Mouse (Mus musculus) limb, embryonic 12.5 days (tissue): ENCODE measurements around the gene Poc5. TPM values are rescaled to one million over a fixed set of nuclear protein-coding genes. Genes with fewer than 3 reads are reported as not detected.

Experiments used
- ATAC-seq: fragments of 200-750 bp; cut with Nextera tagmentation; 2 replicates; pipeline ENCODE4 v1.8.0; 2017; ENCODE audit warnings: low read depth, moderate TSS enrichment; ENCODE audit not compliant: insufficient number of reproducible peaks, insufficient read depth, low FRiP score, low TSS enrichment
- H3K27ac ChIP-seq: fragments of 300-500 bp; sonication (generic); 2 replicates; pipeline ENCODE4 v1.5.1; 2016; ENCODE audit warnings: mild to moderate bottlenecking, moderate library complexity
- H3K27me3 ChIP-seq: fragments of 300-500 bp; sonication (generic); 2 replicates; pipeline ENCODE4 v1.6.1; 2016; ENCODE audit warnings: mild to moderate bottlenecking, moderate library complexity
- H3K36me3 ChIP-seq: fragments of 300-500 bp; sonication (generic); 2 replicates; pipeline ENCODE4 v1.6.1; 2016; ENCODE audit warnings: mild to moderate bottlenecking, moderate library complexity
- H3K4me1 ChIP-seq: fragments of 300-500 bp; sonication (generic); replicated peaks from 2 replicates; pipeline ENCODE4 v1.6.1; 2016
- H3K4me2 ChIP-seq: fragments of 300-500 bp; sonication (generic); 2 replicates; pipeline ENCODE4 v1.6.1; 2016; ENCODE audit warnings: mild to moderate bottlenecking, moderate library complexity
- H3K4me3 ChIP-seq: fragments of 300-500 bp; sonication (generic); replicated peaks from 2 replicates; pipeline ENCODE4 v1.5.1; 2016; ENCODE audit warnings: mild to moderate bottlenecking
- H3K9ac ChIP-seq: fragments of 300-500 bp; sonication (generic); replicated peaks from 2 replicates; pipeline ENCODE4 v1.6.1; 2016; ENCODE audit warnings: mild to moderate bottlenecking, moderate library complexity
- H3K9me3 ChIP-seq: fragments of 300-500 bp; sonication (generic); 2 replicates; pipeline ENCODE4 v1.6.1; 2016; ENCODE audit warnings: mild to moderate bottlenecking, moderate library complexity
- WGBS: fragments of 180-500 bp; shearing (Covaris S2); methylation state at CpG from one replicate; pipeline ENCODE4 v1.1.7; 2016; 5-methylcytosine and 5-hydroxymethylcytosine counted together
- polyA plus RNA-seq: library from polyadenylated mRNA; unstranded; fragments of >200 nt; fragmentation: Nextera tagmentation; extraction: Ambion mirVana; gene quantifications from 2 replicates; pipeline ENCODE4 v1.2.1, GENCODE M21; 2016

Poc5 gene
- polyA plus RNA-seq, 1 experiment from 2014 or later, result 23.6 TPM

DNA sequence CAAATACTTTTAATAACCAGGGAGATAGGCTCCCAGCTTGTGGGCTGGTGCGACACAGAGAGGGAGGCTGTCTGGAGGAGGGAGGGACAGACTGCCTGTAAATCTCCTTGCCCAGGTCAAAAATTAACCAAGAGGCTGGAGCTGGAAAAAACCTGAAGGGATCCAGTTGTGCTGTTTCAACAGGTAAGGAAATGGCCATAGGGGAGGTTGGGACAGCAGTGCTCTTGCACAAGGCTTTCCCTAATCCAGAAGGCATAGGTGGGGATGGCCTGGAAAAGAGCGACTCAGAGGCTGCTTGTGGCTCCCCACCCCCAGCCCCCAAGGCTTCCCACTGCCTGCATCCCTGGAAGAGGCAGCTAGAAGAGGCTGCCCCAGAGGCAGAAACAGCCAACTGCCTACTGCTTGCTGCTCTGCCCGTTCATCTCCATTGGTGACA lies 44.3 kb downstream of the Poc5 start:
- no peaks in the 10 kb centered on the region for H3K27me3 ChIP-seq
- no peak overlapping the region for H3K9ac ChIP-seq
- no peak overlapping the region for H3K27ac ChIP-seq
- no peak overlapping the region for H3K4me3 ChIP-seq
- no peaks in the 10 kb centered on the region for H3K36me3 ChIP-seq
- H3K4me1 ChIP-seq, result peaks cover 13% of the 10 kb centered on the region
- WGBS, result 60% methylated on average over 3 of the region's 3 CpGs
- ATAC-seq, result no peak
- no peak overlapping the region for H3K4me2 ChIP-seq
- no peaks in the 10 kb centered on the region for H3K9me3 ChIP-seq

DNA sequence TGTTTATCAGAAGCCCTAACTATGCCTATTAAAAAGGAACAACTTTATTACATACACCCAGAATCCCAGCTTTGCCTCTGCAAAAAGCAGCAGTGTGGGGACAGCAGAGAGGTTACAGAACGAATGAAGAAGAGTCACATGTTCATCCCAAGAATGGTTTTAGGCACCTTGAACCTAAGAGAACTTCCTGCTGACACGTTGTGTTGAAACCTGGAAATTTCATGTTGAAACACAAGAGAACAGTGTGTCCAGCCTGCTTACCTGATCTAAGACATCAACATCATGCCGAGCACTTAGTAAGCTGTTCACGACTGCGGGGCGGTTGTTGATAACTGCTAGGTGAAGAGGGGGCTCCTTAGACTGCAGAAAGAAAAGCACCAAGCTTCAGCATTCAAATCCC lies 44.9 kb downstream of the Poc5 start:
- 86% methylated on average over 6 of the region's 6 CpGs for WGBS
- no peak overlapping the region for H3K27ac ChIP-seq
- no peaks in the 10 kb centered on the region for H3K36me3 ChIP-seq
- H3K4me2 ChIP-seq, result no peak overlapping the region
- H3K9me3 ChIP-seq, result no peaks in the 10 kb centered on the region
- H3K27me3 ChIP-seq, result no peaks in the 10 kb centered on the region
- H3K4me1 ChIP-seq, result peaks cover 13% of the 10 kb centered on the region
- ATAC-seq, result no peak
- H3K9ac ChIP-seq, result no peak overlapping the region
- H3K4me3 ChIP-seq, result no peak overlapping the region

DNA sequence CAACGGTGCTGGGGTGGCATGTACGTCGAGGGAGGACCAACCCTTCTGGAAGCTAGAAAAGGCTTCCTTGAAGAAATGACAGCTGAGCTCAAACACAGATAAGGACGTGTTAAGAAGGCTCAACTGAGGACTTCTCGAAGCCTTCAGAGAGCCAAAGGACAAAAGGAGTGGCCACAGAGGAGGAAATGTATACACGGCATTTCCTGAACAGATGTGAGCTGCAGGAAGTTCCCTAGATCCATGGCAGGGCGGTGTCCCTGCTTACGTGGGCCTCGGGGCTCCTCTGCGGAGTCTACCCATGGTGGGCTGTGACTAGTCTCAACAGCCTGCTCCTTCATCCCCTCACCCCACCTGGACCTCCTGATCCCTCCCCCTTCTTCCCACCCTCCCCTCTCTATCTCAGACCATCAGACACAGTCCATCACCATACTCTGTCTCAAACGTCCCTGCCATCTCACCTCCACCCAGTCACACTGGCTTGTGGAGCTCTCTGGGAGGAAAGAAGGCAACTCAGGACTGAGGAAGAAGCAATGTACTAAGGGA lies 45.6 kb downstream of the Poc5 start:
- Histone ChIP-seq H3K9ac (no peak overlapping the region), H3K4me3 (no peak overlapping the region), H3K4me1 (peaks cover 13% of the 10 kb centered on the region), H3K4me2 (no peak overlapping the region), H3K36me3 (no peaks in the 10 kb centered on the region), H3K27ac (no peak overlapping the region), H3K9me3 (no peaks in the 10 kb centered on the region), H3K27me3 (no peaks in the 10 kb centered on the region)
- 73% methylated on average over 11 of the region's 11 CpGs for WGBS
- no peak for ATAC-seq

DNA sequence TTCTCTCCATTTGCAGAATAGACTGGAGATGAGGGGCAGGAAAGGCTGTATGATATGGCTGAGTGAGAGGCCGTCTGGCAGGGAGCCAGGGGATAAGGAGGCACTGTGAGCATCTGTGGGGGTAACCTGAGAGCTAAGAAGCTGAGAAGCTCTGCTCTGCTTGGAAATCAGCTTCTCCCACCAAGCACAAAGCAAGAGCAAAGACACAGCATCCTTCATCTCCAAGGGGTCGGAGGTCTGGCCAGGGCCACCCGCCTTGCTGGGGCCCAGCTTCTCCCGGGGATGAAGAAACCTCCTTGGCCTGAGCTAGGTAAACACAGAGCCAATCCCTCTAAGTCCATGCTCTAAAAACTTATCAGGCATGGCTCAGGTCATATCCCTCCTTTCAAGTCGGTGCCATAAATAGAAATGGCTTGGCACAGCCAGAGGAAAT lies 46.8 kb downstream of the Poc5 start:
- Histone ChIP-seq H3K9me3 (no peaks in the 10 kb centered on the region), H3K36me3 (no peaks in the 10 kb centered on the region), H3K4me3 (no peak overlapping the region), H3K4me1 (peaks cover 13% of the 10 kb centered on the region), H3K27me3 (no peaks in the 10 kb centered on the region), H3K9ac (no peak overlapping the region), H3K27ac (peak overlapping the region; percentile 23; the same call in 1 of the 2 replicates), H3K4me2 (no peak overlapping the region)
- 57% methylated on average over 5 of the region's 5 CpGs for WGBS
- ATAC-seq, result peak; percentile 10; the same call in 1 of the 2 replicates

DNA sequence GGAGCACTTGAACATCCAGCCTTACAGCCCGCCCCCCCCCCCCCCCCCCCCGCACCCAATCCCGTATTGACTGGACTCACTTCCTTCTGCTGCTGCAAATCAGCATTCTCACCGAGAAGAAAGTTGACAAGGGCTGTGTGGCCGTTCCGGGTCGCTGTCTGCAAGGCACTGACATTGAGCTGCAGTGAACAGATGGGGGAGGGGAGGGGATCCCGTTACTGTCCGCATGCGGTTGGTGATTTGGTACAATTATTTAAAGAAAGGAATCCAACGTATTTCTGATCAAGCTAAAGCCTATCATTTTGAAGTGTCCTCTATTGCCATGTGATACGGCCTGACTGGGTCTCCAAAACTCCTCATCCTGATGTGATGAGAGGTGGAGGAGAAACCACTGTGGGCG lies 47.7 kb downstream of the Poc5 start:
- H3K9me3 ChIP-seq, result no peaks in the 10 kb centered on the region
- no peak overlapping the region for H3K27ac ChIP-seq
- no peak overlapping the region for H3K4me3 ChIP-seq
- 49% methylated on average over 13 of the region's 13 CpGs for WGBS
- H3K4me2 ChIP-seq, result no peak overlapping the region
- no peaks in the 10 kb centered on the region for H3K36me3 ChIP-seq
- peaks cover 13% of the 10 kb centered on the region for H3K4me1 ChIP-seq
- H3K27me3 ChIP-seq, result no peaks in the 10 kb centered on the region
- no peak for ATAC-seq
- H3K9ac ChIP-seq, result no peak overlapping the region

DNA sequence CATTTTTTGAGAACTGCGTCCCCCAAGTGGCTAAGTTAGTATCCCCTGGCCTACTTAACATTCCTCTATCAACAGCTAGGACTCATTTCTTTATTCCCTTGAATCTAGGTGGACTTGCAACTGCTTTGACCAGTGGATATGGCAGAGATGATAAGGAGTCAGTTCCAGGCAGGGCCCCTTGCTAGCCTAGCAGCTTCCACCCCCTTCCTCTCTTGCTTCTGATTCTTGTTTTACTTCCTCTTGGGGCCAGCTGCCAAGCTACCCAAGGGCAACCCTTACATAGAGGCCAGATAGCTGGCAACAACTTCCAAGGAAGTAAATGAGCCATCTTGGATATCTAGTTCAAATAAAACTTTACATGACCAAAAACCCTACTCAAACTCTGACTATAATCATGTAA lies 48.8 kb downstream of the Poc5 start:
- no peak overlapping the region for H3K9ac ChIP-seq
- no peak for ATAC-seq
- no peak overlapping the region for H3K4me2 ChIP-seq
- 88% methylated on average over 1 of the region's 1 CpGs for WGBS
- no peaks in the 10 kb centered on the region for H3K36me3 ChIP-seq
- H3K27me3 ChIP-seq, result no peaks in the 10 kb centered on the region
- no peaks in the 10 kb centered on the region for H3K9me3 ChIP-seq
- H3K27ac ChIP-seq, result no peak overlapping the region
- H3K4me1 ChIP-seq, result peaks cover 13% of the 10 kb centered on the region
- H3K4me3 ChIP-seq, result no peak overlapping the region

DNA sequence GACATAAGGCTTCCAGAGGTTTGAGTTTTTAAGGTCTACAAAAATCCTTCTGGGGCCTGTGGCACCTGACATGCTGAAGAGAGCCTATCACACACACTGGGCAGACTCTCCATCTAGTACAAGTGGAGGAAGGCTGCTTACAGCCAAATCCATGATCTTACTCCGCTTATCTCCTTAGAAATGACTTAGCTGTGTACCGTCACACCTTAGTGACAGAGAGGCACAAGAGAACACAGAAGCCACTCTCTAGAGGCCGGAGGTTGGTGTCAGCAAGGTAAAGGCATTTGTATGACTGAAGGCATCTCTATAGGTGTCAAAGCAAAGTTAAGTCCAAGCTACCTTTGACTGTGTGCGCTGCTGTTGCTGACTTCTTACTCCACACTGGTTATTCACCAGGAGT lies 52.3 kb downstream of the Poc5 start:
- Histone ChIP-seq H3K9ac (no peak overlapping the region), H3K9me3 (no peaks in the 10 kb centered on the region), H3K27ac (no peak overlapping the region), H3K4me3 (no peak overlapping the region), H3K36me3 (no peaks in the 10 kb centered on the region), H3K4me2 (no peak overlapping the region), H3K27me3 (no peaks in the 10 kb centered on the region), H3K4me1 (peaks cover 3% of the 10 kb centered on the region)
- 92% methylated on average over 4 of the region's 4 CpGs for WGBS
- no peak for ATAC-seq

DNA sequence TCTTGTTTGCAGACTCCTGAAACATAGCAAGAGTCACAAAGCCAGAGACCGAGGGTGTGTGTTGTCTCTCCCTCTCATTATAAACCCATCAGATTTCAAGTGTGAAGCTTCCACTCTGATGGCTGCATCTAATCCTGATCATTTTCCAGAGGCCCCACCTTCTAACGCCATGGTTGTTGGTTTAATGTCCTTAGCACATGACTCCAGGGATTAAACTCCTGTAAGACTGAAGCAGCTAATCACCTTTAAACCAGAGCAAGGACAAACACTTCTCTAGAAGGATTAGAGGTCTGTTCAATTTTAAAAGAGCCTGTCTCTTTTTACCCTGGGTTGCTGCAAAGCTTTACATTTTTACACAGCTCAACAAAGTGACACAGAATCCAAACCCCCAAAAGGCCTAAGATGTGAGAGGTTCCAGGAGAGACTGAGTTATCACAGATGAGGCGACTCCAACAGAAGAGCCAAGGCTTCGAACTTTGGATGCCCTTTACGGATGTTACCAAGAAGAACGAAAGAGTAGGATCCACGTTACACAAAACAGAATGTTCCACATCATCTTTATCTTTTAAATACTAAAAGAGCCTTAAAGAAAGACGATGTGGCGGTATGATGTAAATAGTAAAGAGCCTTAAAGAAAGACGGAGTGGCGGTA lies 62.2 kb downstream of the Poc5 start:
- Histone ChIP-seq H3K27ac (no peak overlapping the region), H3K4me3 (no peak overlapping the region), H3K9me3 (no peaks in the 10 kb centered on the region), H3K4me1 (no peaks in the 10 kb centered on the region), H3K9ac (no peak overlapping the region), H3K36me3 (no peaks in the 10 kb centered on the region), H3K4me2 (no peak overlapping the region), H3K27me3 (no peaks in the 10 kb centered on the region)
- WGBS, result 87% methylated on average over 11 of the region's 11 CpGs
- ATAC-seq, result no peak

DNA sequence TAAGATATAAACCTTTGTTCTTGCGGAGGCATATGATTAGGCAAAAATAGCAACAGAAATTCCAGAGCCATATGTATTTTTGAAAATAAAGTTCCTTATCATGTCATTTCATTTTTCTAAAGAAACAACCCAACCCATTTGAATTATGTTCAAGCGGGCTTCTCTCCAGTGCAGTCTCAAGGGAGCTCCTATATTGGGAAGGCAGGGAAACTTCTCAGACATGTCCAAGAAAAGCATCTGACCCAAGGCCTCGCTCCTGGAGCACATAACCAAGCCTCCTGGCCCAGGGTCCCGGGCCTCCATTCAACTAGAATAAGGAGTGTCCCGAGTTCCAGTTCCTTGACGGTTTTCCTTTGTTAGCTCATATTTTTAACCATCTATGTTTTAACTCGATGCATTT lies 62.8 kb downstream of the Poc5 start:
- Histone ChIP-seq H3K36me3 (no peaks in the 10 kb centered on the region), H3K9ac (no peak overlapping the region), H3K27ac (no peak overlapping the region), H3K4me1 (no peaks in the 10 kb centered on the region), H3K4me3 (no peak overlapping the region), H3K9me3 (no peaks in the 10 kb centered on the region), H3K27me3 (no peaks in the 10 kb centered on the region), H3K4me2 (no peak overlapping the region)
- WGBS, result 92% methylated on average over 7 of the region's 7 CpGs
- ATAC-seq, result no peak

DNA sequence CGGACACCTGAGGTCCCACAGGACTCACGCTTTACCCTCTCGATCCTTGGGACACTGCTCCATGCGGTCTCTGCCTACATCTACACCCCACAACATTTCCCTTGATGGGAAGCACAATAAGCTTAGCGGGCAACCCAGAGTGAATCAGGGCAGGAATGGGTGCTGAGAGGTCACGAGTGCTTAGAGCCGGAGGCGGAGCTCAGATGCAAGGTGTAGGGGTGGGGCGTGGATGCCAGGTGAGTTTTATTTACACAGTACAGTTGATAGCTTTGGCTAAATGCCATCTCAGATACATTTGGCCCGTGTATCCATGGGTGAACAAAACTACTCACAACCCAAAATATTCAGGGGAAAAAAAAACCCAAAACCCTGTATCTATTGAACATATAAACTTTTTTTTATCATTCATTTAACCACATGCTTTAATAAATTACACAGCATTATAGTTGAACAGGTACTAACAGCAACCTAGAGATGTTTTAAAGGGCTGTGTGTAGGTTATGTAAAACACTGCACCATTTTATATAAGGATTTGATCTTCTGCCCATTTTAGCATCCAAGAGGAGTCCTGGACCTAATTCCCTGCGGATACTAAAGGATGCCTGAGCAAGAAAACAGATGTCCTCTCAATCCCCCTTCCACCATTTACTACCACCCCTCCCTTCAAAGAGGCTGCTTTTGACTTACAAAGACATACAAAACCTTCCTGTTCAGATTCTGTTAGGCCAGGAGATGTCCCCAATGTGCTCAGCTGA lies 63.5 kb downstream of the Poc5 start:
- H3K4me1 ChIP-seq, result no peaks in the 10 kb centered on the region
- no peaks in the 10 kb centered on the region for H3K36me3 ChIP-seq
- no peak overlapping the region for H3K4me2 ChIP-seq
- no peak for ATAC-seq
- H3K9me3 ChIP-seq, result no peaks in the 10 kb centered on the region
- 89% methylated on average over 11 of the region's 11 CpGs for WGBS
- no peak overlapping the region for H3K9ac ChIP-seq
- H3K27ac ChIP-seq, result no peak overlapping the region; the same call in 1 of the 2 replicates
- H3K4me3 ChIP-seq, result no peak overlapping the region
- no peaks in the 10 kb centered on the region for H3K27me3 ChIP-seq

DNA sequence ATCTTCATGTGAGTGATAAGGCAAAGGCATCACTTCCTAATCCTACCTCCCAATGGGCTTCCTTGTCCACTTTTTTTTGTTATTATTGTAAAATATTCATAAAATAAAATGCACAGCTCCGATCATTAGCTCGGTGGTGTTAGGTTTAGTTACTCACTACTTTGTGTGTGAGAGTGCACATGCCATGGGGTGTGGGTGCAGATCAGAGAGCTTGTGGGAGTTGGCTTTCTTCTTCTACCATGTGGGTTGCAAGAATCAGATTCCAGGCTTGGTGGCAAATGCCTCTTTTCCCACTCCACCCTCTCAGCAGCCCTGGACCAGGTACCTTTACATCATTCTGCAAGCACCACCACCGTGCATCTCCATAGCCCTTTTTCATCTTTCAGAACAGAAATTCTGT lies 64.5 kb downstream of the Poc5 start:
- Histone ChIP-seq H3K4me2 (no peak overlapping the region), H3K27ac (no peak overlapping the region), H3K4me1 (no peaks in the 10 kb centered on the region), H3K9me3 (no peaks in the 10 kb centered on the region), H3K36me3 (no peaks in the 10 kb centered on the region), H3K27me3 (no peaks in the 10 kb centered on the region), H3K4me3 (no peak overlapping the region), H3K9ac (no peak overlapping the region)
- no peak for ATAC-seq
- 89% methylated on average over 3 of the region's 3 CpGs for WGBS
